8 mouse cellular contexts compared by ENCODE assay signal in the genomic region with DNA sequence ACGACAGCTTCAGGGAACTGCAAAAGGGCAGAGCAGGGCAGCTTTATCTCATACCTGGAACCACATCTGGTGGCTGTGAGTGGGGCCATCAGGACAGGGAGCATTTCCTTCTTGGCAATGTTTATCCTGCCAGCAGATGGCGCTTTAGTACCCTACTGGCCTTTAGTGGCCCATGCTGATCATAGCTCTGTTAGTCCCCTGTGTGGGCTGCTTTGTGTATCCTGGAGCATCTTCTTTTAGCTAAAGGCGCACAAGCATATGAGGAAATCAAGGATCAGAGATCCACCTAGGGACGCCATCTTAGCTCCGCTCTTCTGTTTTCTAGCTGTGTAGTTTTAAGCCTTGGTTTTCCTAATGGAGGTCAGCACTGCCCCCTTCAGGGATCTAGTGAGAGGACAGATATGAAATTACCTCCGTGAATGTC. TPM values are rescaled to one million over a fixed set of nuclear protein-coding genes. Genes with fewer than 3 reads are reported as not detected.
DNase-seq lines count a peak whose midpoint lies in the region; ATAC-seq and TF ChIP-seq lines count a peak whose summit lies in the region.

No protein-coding gene starts in this region.

- peaks cover 4% of the 10 kb centered on the region; the same call in 1 of the 2 replicates for H3K27me3 ChIP-seq in midbrain, embryonic 12.5 days
- no peaks in the 10 kb centered on the region for H3K27me3 ChIP-seq in midbrain, embryonic 13.5 days
- no peaks in the 10 kb centered on the region for H3K27me3 ChIP-seq in intestine, embryonic 16.5 days (replicated peaks; ENCODE audit: control insufficient read depth, insufficient read depth, low read length)
- H3K27me3 ChIP-seq in lung, postnatal 0 days (replicated peaks; ENCODE audit: insufficient read depth, low read length) = no peaks in the 10 kb centered on the region
- no peaks in the 10 kb centered on the region for H3K27me3 ChIP-seq in stomach, postnatal 0 days (ENCODE audit: control insufficient read depth, insufficient read depth, low read length)

- H3K4me1 ChIP-seq in midbrain, embryonic 12.5 days = peaks cover 11% of the 10 kb centered on the region
- H3K4me1 ChIP-seq in midbrain, embryonic 13.5 days (replicated peaks) = peaks cover 10% of the 10 kb centered on the region
- H3K4me1 ChIP-seq in intestine, embryonic 16.5 days (ENCODE audit: control insufficient read depth, insufficient read depth, low read length) = no peaks in the 10 kb centered on the region
- H3K4me1 ChIP-seq in lung, postnatal 0 days (ENCODE audit: insufficient read depth, low read depth, low read length) = no peaks in the 10 kb centered on the region; the same call in 1 of the 2 replicates
- H3K4me1 ChIP-seq in stomach, postnatal 0 days (replicated peaks; ENCODE audit: control insufficient read depth, insufficient read depth) = 0 out of 2 replicates have a peak, but pooled peaks cover 4% of the 10 kb centered on the region

- H3K9me3 ChIP-seq in midbrain, embryonic 12.5 days = no peaks in the 10 kb centered on the region
- no peaks in the 10 kb centered on the region for H3K9me3 ChIP-seq in midbrain, embryonic 13.5 days
- H3K9me3 ChIP-seq in intestine, embryonic 16.5 days (ENCODE audit: control insufficient read depth, low read length) = no peaks in the 10 kb centered on the region
- no peaks in the 10 kb centered on the region for H3K9me3 ChIP-seq in lung, postnatal 0 days (ENCODE audit: low read length)
- H3K9me3 ChIP-seq in stomach, postnatal 0 days (ENCODE audit: control insufficient read depth, low read length) = no peaks in the 10 kb centered on the region

- no peak overlapping the region for H3K27ac ChIP-seq in midbrain, embryonic 12.5 days (replicated peaks)
- no peak overlapping the region for H3K27ac ChIP-seq in midbrain, embryonic 13.5 days
- H3K27ac ChIP-seq in intestine, embryonic 16.5 days (ENCODE audit: low read length) = no peak overlapping the region
- H3K27ac ChIP-seq in lung, postnatal 0 days (ENCODE audit: low read length) = no peak overlapping the region
- no peak overlapping the region; the same call in 1 of the 2 replicates for H3K27ac ChIP-seq in stomach, postnatal 0 days (replicated peaks)

- H3K4me3 ChIP-seq in midbrain, embryonic 12.5 days = no peak overlapping the region
- no peak overlapping the region for H3K4me3 ChIP-seq in midbrain, embryonic 13.5 days (replicated peaks)
- no peak overlapping the region for H3K4me3 ChIP-seq in intestine, embryonic 16.5 days (ENCODE audit: low read length)
- H3K4me3 ChIP-seq in lung, postnatal 0 days (ENCODE audit: low read depth, low read length) = no peak overlapping the region
- H3K4me3 ChIP-seq in stomach, postnatal 0 days (ENCODE audit: low read depth, low read length) = no peak overlapping the region

- no peak overlapping the region for H3K9ac ChIP-seq in midbrain, embryonic 12.5 days (replicated peaks)
- H3K9ac ChIP-seq in midbrain, embryonic 13.5 days (replicated peaks) = no peak overlapping the region
- H3K9ac ChIP-seq in intestine, embryonic 16.5 days (ENCODE audit: low read depth, low read length) = no peak overlapping the region
- H3K9ac ChIP-seq in lung, postnatal 0 days (replicated peaks; ENCODE audit: low read depth) = no peak overlapping the region
- no peak overlapping the region for H3K9ac ChIP-seq in stomach, postnatal 0 days (ENCODE audit: low read length)

- peak; percentile 30 to 78 for DNase-seq in adrenal gland, adult (ENCODE audit: inconsistent age in 2 of 2, low spot score in 1 of 2)
- DNase-seq in adrenal gland, postnatal 4 days (ENCODE audit: low spot score in 2 of 2) = no peak
- DNase-seq in c-Kit-positive CD71-positive TER-119-negative erythroid progenitor cells, embryonic 14.5 days (ENCODE audit: low read depth) = peak; percentile 67
- DNase-seq in lung, postnatal 0 days (ENCODE audit: low spot score) = peak; percentile 70
- peak; percentile 75 for DNase-seq in stomach, postnatal 0 days (ENCODE audit: low spot score)

- no peaks in the 10 kb centered on the region for H3K36me3 ChIP-seq in midbrain, embryonic 12.5 days
- no peaks in the 10 kb centered on the region for H3K36me3 ChIP-seq in midbrain, embryonic 13.5 days
- no peaks in the 10 kb centered on the region for H3K36me3 ChIP-seq in intestine, embryonic 16.5 days (ENCODE audit: control insufficient read depth, insufficient read depth, low read length)
- H3K36me3 ChIP-seq in lung, postnatal 0 days (ENCODE audit: insufficient read depth, low read length) = no peaks in the 10 kb centered on the region
- H3K36me3 ChIP-seq in stomach, postnatal 0 days (ENCODE audit: control insufficient read depth, insufficient read depth, low read length) = no peaks in the 10 kb centered on the region

- TF ChIP-seq EP300 in lung, postnatal 0 days (IDR thresholded peaks at IDR 0.05) = no peak
- TF ChIP-seq EP300 in stomach, postnatal 0 days (optimal IDR thresholded peaks at IDR 0.05) = no peak

- ATAC-seq in midbrain, embryonic 12.5 days (ENCODE audit: low FRiP score, low read depth) = 0 out of 2 replicates have a peak, but pooled peaks have one; percentile 9
- no peak for ATAC-seq in midbrain, embryonic 13.5 days
- ATAC-seq in intestine, embryonic 16.5 days = peak; percentile 64
- ATAC-seq in lung, postnatal 0 days = peak; percentile 45
- ATAC-seq in stomach, postnatal 0 days (ENCODE audit: low FRiP score, low TSS enrichment) = peak; percentile 63

- no peak overlapping the region for H3K4me2 ChIP-seq in midbrain, embryonic 12.5 days (replicated peaks)
- no peak overlapping the region for H3K4me2 ChIP-seq in midbrain, embryonic 13.5 days (replicated peaks)
- no peak overlapping the region for H3K4me2 ChIP-seq in intestine, embryonic 16.5 days (ENCODE audit: low read depth, low read length)
- H3K4me2 ChIP-seq in lung, postnatal 0 days (replicated peaks; ENCODE audit: low read depth, low read length) = no peak overlapping the region
- no peak overlapping the region for H3K4me2 ChIP-seq in stomach, postnatal 0 days (replicated peaks; ENCODE audit: low read depth)

- TF ChIP-seq CTCF in lung, postnatal 0 days (IDR thresholded peaks at IDR 0.05) = peak; percentile 81
- peak; percentile 81 for TF ChIP-seq CTCF in stomach, postnatal 0 days (IDR thresholded peaks at IDR 0.05; ENCODE audit: low read depth)

- WGBS in midbrain, embryonic 12.5 days = 28% methylated on average over 6 of the region's 6 CpGs
- 24% methylated on average over 6 of the region's 6 CpGs for WGBS in midbrain, embryonic 13.5 days
- WGBS in intestine, embryonic 16.5 days = 26% methylated on average over 6 of the region's 6 CpGs
- 34% methylated on average over 6 of the region's 6 CpGs for WGBS in lung, postnatal 0 days
- 26% methylated on average over 6 of the region's 6 CpGs for WGBS in stomach, postnatal 0 days

RNA-seq across cellular contexts. Expression of a gene that starts 11.0 kb away (rescaled TPM):
- 1 to 10 TPM; 2.4 to 4.2 TPM for total RNA-seq in adrenal gland, postnatal 4 days (2021)
- polyA plus RNA-seq in midbrain, embryonic 12.5 days (2016; fragmentation: Nextera tagmentation; extraction: Ambion mirVana) = 1.6 and 2.5 TPM in 2 replicates
- 0.26 and 0.55 TPM in 2 replicates for polyA plus RNA-seq in midbrain, embryonic 13.5 days (2015; fragmentation: Nextera tagmentation; extraction: Ambion mirVana)
- 23.5 and 26.7 TPM in 2 replicates for polyA plus RNA-seq in intestine, embryonic 16.5 days (2015; fragmentation: Nextera tagmentation; extraction: Ambion mirVana)
- polyA plus RNA-seq in lung, postnatal 0 days (2015; fragmentation: Nextera tagmentation; extraction: Ambion mirVana) = 84.6 and 115 TPM in 2 replicates
- polyA plus RNA-seq in stomach, postnatal 0 days (2015; fragmentation: Nextera tagmentation; extraction: Ambion mirVana) = 36.4 and 39.9 TPM in 2 replicates

RNA-seq across cellular contexts. Expression of a gene that starts 28.8 kb away (rescaled TPM):
- total RNA-seq in adrenal gland, postnatal 4 days (2021) = 1 to 10 TPM in 1 of 2 experiments, under 1 TPM in 1; 0.25 to 5.5 TPM
- 0.20 and 0.32 TPM in 2 replicates for polyA plus RNA-seq in midbrain, embryonic 12.5 days (2016; fragmentation: Nextera tagmentation; extraction: Ambion mirVana)
- 0.36 and 0.37 TPM in 2 replicates for polyA plus RNA-seq in midbrain, embryonic 13.5 days (2015; fragmentation: Nextera tagmentation; extraction: Ambion mirVana)
- 260 and 283 TPM in 2 replicates for polyA plus RNA-seq in intestine, embryonic 16.5 days (2015; fragmentation: Nextera tagmentation; extraction: Ambion mirVana)
- 4.4 and 6.0 TPM in 2 replicates for polyA plus RNA-seq in lung, postnatal 0 days (2015; fragmentation: Nextera tagmentation; extraction: Ambion mirVana)
- polyA plus RNA-seq in stomach, postnatal 0 days (2015; fragmentation: Nextera tagmentation; extraction: Ambion mirVana) = 128 and 140 TPM in 2 replicates

Comparison
In these comparisons a context has a peak if more than half of its experiments do, and no peak if none do; other contexts are left out.
1. DNase-seq: peak in adrenal gland, adult (2 of 2), c-Kit-positive CD71-positive TER-119-negative erythroid progenitor cells, embryonic 14.5 days (single experiment), lung, postnatal 0 days (single experiment) and stomach, postnatal 0 days (single experiment); none in adrenal gland, postnatal 4 days (0 of 2).
2. RNA of a gene that starts 28.8 kb away (polyA plus RNA-seq): 260 to 283 TPM in intestine, embryonic 16.5 days and 128 to 140 TPM in stomach, postnatal 0 days; 4.4 to 6.0 TPM in lung, postnatal 0 days, 0.36 to 0.37 TPM in midbrain, embryonic 13.5 days and 0.20 to 0.32 TPM in midbrain, embryonic 12.5 days; every median in the first group is over 10 times any median in the second.